Mouse (Mus musculus): ENCODE results near the gene Trib2. TPM values are rescaled to one million over a fixed set of nuclear protein-coding genes. Genes with fewer than 3 reads are reported as not detected.

The Trib2 gene
- total RNA-seq, 1 experiment = 5.1 TPM

GRCm38 (mm10) chr12:15817365-15817764, 643 bp upstream of the Trib2 start:
- in situ Hi-C loops (cut with MboI; ENCODE audit: low sequenced_read_pairs in 2 of 2, unreplicated experiment in 2 of 2) = no loop called here
- 0 out of 4 replicates have a peak, but pooled peaks cover 0 to 2% of the 10 kb centered on the region in 2 experiments for H3K4me1 ChIP-seq (ENCODE audit: control insufficient read depth in 2 of 2, insufficient read depth in 2 of 2, low read length in 2 of 2, poor library complexity in 1 of 2)
- H3K36me3 ChIP-seq (ENCODE audit: control insufficient read depth, insufficient read depth, low read length, poor library complexity, severe bottlenecking) = no peaks in the 10 kb centered on the region
- H3K9me3 ChIP-seq (ENCODE audit: control insufficient read depth, insufficient read depth, low read depth, low read length) = no peaks in the 10 kb centered on the region
- peak overlapping the region; percentile 76 to 80 for H3K4me3 ChIP-seq (ENCODE audit: insufficient read depth in 1 of 2, low read depth in 1 of 2, low read length in 2 of 2, poor library complexity in 1 of 2, severe bottlenecking in 1 of 2)
- no peak for DNase-seq (ENCODE audit: low read depth, low spot score)
- no peak overlapping the region for H3K27ac ChIP-seq (ENCODE audit: insufficient read depth, low read depth, low read length, poor library complexity, severe bottlenecking)
- TF ChIP-seq CHD2 (IDR thresholded peaks at IDR 0.05; ENCODE audit: low read depth, low read length) (no peak), ZNF384 (IDR thresholded peaks at IDR 0.05; ENCODE audit: low read depth, low read length) (no peak)
- H3K9ac ChIP-seq (ENCODE audit: insufficient read depth, low read depth, low read length, poor library complexity, severe bottlenecking) = no peak overlapping the region

- TF ChIP-seq ZC3H11A (IDR thresholded peaks at IDR 0.05; ENCODE audit: borderline replicate concordance, low read depth, low read length) (no peak), MAFK (IDR thresholded peaks at IDR 0.05; ENCODE audit: insufficient read depth, low read depth, low read length) (no peak), CHD2 (IDR thresholded peaks at IDR 0.05; ENCODE audit: low read depth, low read length) (no peak), ZNF384 (IDR thresholded peaks at IDR 0.05; ENCODE audit: low read depth, low read length) (no peak), HCFC1 (IDR thresholded peaks at IDR 0.05; ENCODE audit: borderline replicate concordance, insufficient read depth, low read length) (no peak)
- in situ Hi-C loops (cut with MboI; ENCODE audit: low sequenced_read_pairs in 2 of 2, unreplicated experiment in 2 of 2) = no loop called here
These were observed 492 bp downstream of the Trib2 start for GRCm38 (mm10) chr12:15816254-15816605.

GRCm38 (mm10) chr12:15815576-15816253, 1.0 kb downstream of the Trib2 start:
- no peaks in the 10 kb centered on the region for H3K9me3 ChIP-seq (ENCODE audit: control insufficient read depth, insufficient read depth, low read depth, low read length)
- H3K9ac ChIP-seq (ENCODE audit: insufficient read depth, low read depth, low read length, poor library complexity, severe bottlenecking) = peak overlapping the region; percentile 74; the same call in 1 of the 2 replicates
- TF ChIP-seq HCFC1 (IDR thresholded peaks at IDR 0.05; ENCODE audit: borderline replicate concordance, insufficient read depth, low read length) (no peak), ZNF384 (IDR thresholded peaks at IDR 0.05; ENCODE audit: low read depth, low read length) (peak; percentile 95)
- peaks cover 0 to 2% of the 10 kb centered on the region in 2 experiments; a peak in 1 of 4 replicates for H3K4me1 ChIP-seq (ENCODE audit: control insufficient read depth in 2 of 2, insufficient read depth in 2 of 2, low read length in 2 of 2, poor library complexity in 1 of 2)
- in situ Hi-C loops (cut with MboI; ENCODE audit: low sequenced_read_pairs in 2 of 2, unreplicated experiment in 2 of 2) = no loop called here
- DNase-seq (ENCODE audit: low read depth, low spot score) = no peak
- H3K4me3 ChIP-seq (ENCODE audit: insufficient read depth in 1 of 2, low read depth in 1 of 2, low read length in 2 of 2, poor library complexity in 1 of 2, severe bottlenecking in 1 of 2) = peak overlapping the region; percentile 76 to 80
- H3K36me3 ChIP-seq (ENCODE audit: control insufficient read depth, insufficient read depth, low read length, poor library complexity, severe bottlenecking) = no peaks in the 10 kb centered on the region
- H3K27ac ChIP-seq (ENCODE audit: insufficient read depth, low read depth, low read length, poor library complexity, severe bottlenecking) = no peak overlapping the region

More at GRCm38 (mm10) chr12:15816254-15816605, 492 bp downstream of the Trib2 start:
- Histone ChIP-seq H3K9me3 (ENCODE audit: control insufficient read depth, insufficient read depth, low read depth, low read length) (no peaks in the 10 kb centered on the region), H3K9ac (ENCODE audit: insufficient read depth, low read depth, low read length, poor library complexity, severe bottlenecking) (peak overlapping the region; percentile 74), H3K36me3 (ENCODE audit: control insufficient read depth, insufficient read depth, low read length, poor library complexity, severe bottlenecking) (no peaks in the 10 kb centered on the region), H3K27ac (ENCODE audit: insufficient read depth, low read depth, low read length, poor library complexity, severe bottlenecking) (no peak overlapping the region; the same call in 1 of the 2 replicates), H3K4me1 (ENCODE audit: control insufficient read depth in 2 of 2, insufficient read depth in 2 of 2, low read length in 2 of 2, poor library complexity in 1 of 2) (0 out of 4 replicates have a peak, but pooled peaks cover 0 to 2% of the 10 kb centered on the region in 2 experiments), H3K4me3 (ENCODE audit: insufficient read depth in 1 of 2, low read depth in 1 of 2, low read length in 2 of 2, poor library complexity in 1 of 2, severe bottlenecking in 1 of 2) (peak overlapping the region; percentile 76 to 80)
- DNase-seq (ENCODE audit: low read depth, low spot score) = no peak

DNA sequence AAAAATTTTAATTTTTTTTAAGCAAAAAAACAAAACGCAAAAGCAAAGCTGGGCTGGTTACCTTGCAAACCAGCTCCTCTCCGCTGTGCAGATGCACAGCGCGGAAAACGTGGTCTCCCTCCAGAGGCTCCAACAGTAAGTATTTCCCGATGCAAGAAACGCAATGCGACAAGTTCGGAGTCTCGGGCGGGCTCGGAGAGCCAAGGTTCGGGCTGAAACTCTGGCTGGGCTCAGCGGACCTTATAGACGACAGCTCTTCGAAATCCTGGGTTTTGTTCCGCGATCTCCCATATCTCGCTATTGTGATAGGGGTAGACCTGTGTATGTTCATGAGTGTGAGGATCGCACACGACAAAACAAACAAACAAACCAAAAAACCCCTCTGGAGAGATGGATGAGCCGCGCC, 1.5 kb downstream of the Trib2 start:
- in situ Hi-C loops (cut with MboI; ENCODE audit: low sequenced_read_pairs in 2 of 2, unreplicated experiment in 2 of 2) = no loop called here
- TF ChIP-seq MAFK (IDR thresholded peaks at IDR 0.05; ENCODE audit: insufficient read depth, low read depth, low read length) = no peak
- TF ChIP-seq HCFC1 (IDR thresholded peaks at IDR 0.05; ENCODE audit: borderline replicate concordance, insufficient read depth, low read length) = no peak
- no peak for TF ChIP-seq CHD2 (IDR thresholded peaks at IDR 0.05; ENCODE audit: low read depth, low read length)
- TF ChIP-seq ZNF384 (IDR thresholded peaks at IDR 0.05; ENCODE audit: low read depth, low read length) = no peak
- no peak for TF ChIP-seq ZC3H11A (IDR thresholded peaks at IDR 0.05; ENCODE audit: borderline replicate concordance, low read depth, low read length)

More for the DNA sequence above, 1.5 kb downstream of the Trib2 start:
- Histone ChIP-seq H3K4me3 (ENCODE audit: insufficient read depth in 1 of 2, low read depth in 1 of 2, low read length in 2 of 2, poor library complexity in 1 of 2, severe bottlenecking in 1 of 2) (peak overlapping the region; percentile 76 to 80), H3K4me1 (ENCODE audit: control insufficient read depth in 2 of 2, insufficient read depth in 2 of 2, low read length in 2 of 2, poor library complexity in 1 of 2) (peaks cover 0 to 2% of the 10 kb centered on the region in 2 experiments; a peak in 1 of 4 replicates), H3K27ac (ENCODE audit: insufficient read depth, low read depth, low read length, poor library complexity, severe bottlenecking) (no peak overlapping the region), H3K9ac (ENCODE audit: insufficient read depth, low read depth, low read length, poor library complexity, severe bottlenecking) (peak overlapping the region; percentile 41), H3K36me3 (ENCODE audit: control insufficient read depth, insufficient read depth, low read length, poor library complexity, severe bottlenecking) (no peaks in the 10 kb centered on the region), H3K9me3 (ENCODE audit: control insufficient read depth, insufficient read depth, low read depth, low read length) (no peaks in the 10 kb centered on the region)
- DNase-seq (ENCODE audit: low read depth, low spot score) = no peak

All from ES-E14 (cell line).